Mouse (Mus musculus) limb, embryonic 15.5 days (tissue): ENCODE measurements around the gene Ryr3. TPM values are rescaled to one million over a fixed set of nuclear protein-coding genes. Genes with fewer than 3 reads are reported as not detected.

Experiments used
- ATAC-seq: fragments of 200-750 bp; cut with Nextera tagmentation; 2 replicates; pipeline ENCODE4 v1.8.0; 2017; ENCODE audit warnings: low read depth, moderate TSS enrichment; ENCODE audit not compliant: insufficient number of reproducible peaks, low FRiP score, low TSS enrichment
- H3K27ac ChIP-seq: fragments of 300-500 bp; sonication (generic); 2 replicates; pipeline ENCODE4 v1.5.1; 2015; ENCODE audit warnings: moderate library complexity, mild to moderate bottlenecking, inconsistent platforms
- H3K27me3 ChIP-seq: fragments of 300-500 bp; sonication (generic); 2 replicates; pipeline ENCODE4 v1.6.1; 2015; ENCODE audit warnings: inconsistent platforms
- H3K36me3 ChIP-seq: fragments of 300-500 bp; sonication (generic); 2 replicates; pipeline ENCODE4 v1.6.1; 2015; ENCODE audit warnings: inconsistent platforms
- H3K4me1 ChIP-seq: fragments of 300-500 bp; sonication (generic); 2 replicates; pipeline ENCODE4 v1.6.1; 2015; ENCODE audit warnings: inconsistent platforms
- H3K4me2 ChIP-seq: fragments of 300-500 bp; sonication (generic); 2 replicates; pipeline ENCODE4 v1.6.1; 2015; ENCODE audit warnings: mild to moderate bottlenecking, inconsistent platforms
- H3K4me3 ChIP-seq: fragments of 300-500 bp; sonication (generic); 2 replicates; pipeline ENCODE4 v1.5.1; 2015; ENCODE audit warnings: mild to moderate bottlenecking, inconsistent platforms
- H3K9ac ChIP-seq: fragments of 300-500 bp; sonication (generic); 2 replicates; pipeline ENCODE4 v1.6.1; 2015; ENCODE audit warnings: inconsistent platforms
- H3K9me3 ChIP-seq: fragments of 300-500 bp; sonication (generic); 2 replicates; pipeline ENCODE4 v1.6.1; 2016; ENCODE audit warnings: inconsistent platforms
- WGBS: fragments of 180-500 bp; shearing (Covaris S2); methylation state at CpG from one replicate; pipeline ENCODE4 v1.1.7; 2015; 5-methylcytosine and 5-hydroxymethylcytosine counted together
- polyA plus RNA-seq: library from polyadenylated mRNA; unstranded; fragments of >200 nt; fragmentation: Nextera tagmentation; extraction: Ambion mirVana; gene quantifications from 2 replicates; pipeline ENCODE4 v1.2.1, GENCODE M21; 2015

Ryr3 gene
- polyA plus RNA-seq, 1 experiment from 2014 or later = 0.68 TPM

GRCm38 (mm10) chr2:112815960-112816359 lies 400.9 kb downstream of the Ryr3 start:
- Histone ChIP-seq H3K36me3 (no peaks in the 10 kb centered on the region), H3K4me1 (no peaks in the 10 kb centered on the region), H3K4me2 (no peak overlapping the region), H3K9ac (no peak overlapping the region), H3K27ac (no peak overlapping the region), H3K9me3 (no peaks in the 10 kb centered on the region), H3K4me3 (no peak overlapping the region), H3K27me3 (no peaks in the 10 kb centered on the region)
- no peak for ATAC-seq
- WGBS = 49% methylated on average over 3 of the region's 3 CpGs

- Histone ChIP-seq H3K4me2 (no peak overlapping the region), H3K27ac (no peak overlapping the region), H3K4me1 (no peaks in the 10 kb centered on the region), H3K36me3 (no peaks in the 10 kb centered on the region), H3K4me3 (no peak overlapping the region), H3K9ac (no peak overlapping the region), H3K27me3 (no peaks in the 10 kb centered on the region), H3K9me3 (no peaks in the 10 kb centered on the region)
- 69% methylated on average over 5 of the region's 5 CpGs for WGBS
- ATAC-seq = no peak
Measured at GRCm38 (mm10) chr2:112812637-112813402, 404.1 kb downstream of the Ryr3 start.

GRCm38 (mm10) chr2:112806015-112806414 lies 410.9 kb downstream of the Ryr3 start:
- no peak for ATAC-seq
- H3K9ac ChIP-seq = no peak overlapping the region
- H3K27me3 ChIP-seq = no peaks in the 10 kb centered on the region
- H3K9me3 ChIP-seq = no peaks in the 10 kb centered on the region
- no peak overlapping the region for H3K27ac ChIP-seq
- no peak overlapping the region for H3K4me3 ChIP-seq
- no peaks in the 10 kb centered on the region for H3K36me3 ChIP-seq
- no peaks in the 10 kb centered on the region for H3K4me1 ChIP-seq
- no peak overlapping the region for H3K4me2 ChIP-seq
- WGBS = 60% methylated on average over 2 of the region's 2 CpGs

- WGBS = 8% methylated on average over 8 of the region's 8 CpGs
- H3K9me3 ChIP-seq = no peaks in the 10 kb centered on the region
- H3K36me3 ChIP-seq = no peaks in the 10 kb centered on the region
- no peak overlapping the region for H3K9ac ChIP-seq
- H3K4me2 ChIP-seq = no peak overlapping the region
- H3K4me3 ChIP-seq = no peak overlapping the region
- no peaks in the 10 kb centered on the region for H3K4me1 ChIP-seq
- H3K27me3 ChIP-seq = no peaks in the 10 kb centered on the region
- H3K27ac ChIP-seq = no peak overlapping the region
- no peak for ATAC-seq
Measured at GRCm38 (mm10) chr2:112799995-112800353, 416.9 kb downstream of the Ryr3 start.

- Histone ChIP-seq H3K27ac (no peak overlapping the region), H3K9me3 (no peaks in the 10 kb centered on the region), H3K4me1 (no peaks in the 10 kb centered on the region), H3K36me3 (no peaks in the 10 kb centered on the region), H3K4me2 (no peak overlapping the region), H3K9ac (no peak overlapping the region), H3K4me3 (no peak overlapping the region), H3K27me3 (no peaks in the 10 kb centered on the region)
- 84% methylated on average over 7 of the region's 7 CpGs for WGBS
- no peak for ATAC-seq
Measured at GRCm38 (mm10) chr2:112799351-112799994, 417.4 kb downstream of the Ryr3 start.

- 33% methylated on average over 2 of the region's 2 CpGs for WGBS
Measured at GRCm38 (mm10) chr2:112781631-112782030, 435.3 kb downstream of the Ryr3 start.

GRCm38 (mm10) chr2:112774762-112775161 lies 442.1 kb downstream of the Ryr3 start:
- 27% methylated on average over 6 of the region's 6 CpGs for WGBS
- Histone ChIP-seq H3K9me3 (no peaks in the 10 kb centered on the region), H3K4me3 (no peak overlapping the region), H3K9ac (no peak overlapping the region), H3K4me1 (no peaks in the 10 kb centered on the region), H3K27me3 (no peaks in the 10 kb centered on the region), H3K27ac (no peak overlapping the region), H3K36me3 (no peaks in the 10 kb centered on the region), H3K4me2 (no peak overlapping the region)
- no peak for ATAC-seq

More at GRCm38 (mm10) chr2:112781631-112782030, 435.3 kb downstream of the Ryr3 start:
- Histone ChIP-seq H3K4me2 (no peak overlapping the region), H3K4me3 (no peak overlapping the region), H3K36me3 (no peaks in the 10 kb centered on the region), H3K9me3 (no peaks in the 10 kb centered on the region), H3K9ac (no peak overlapping the region), H3K4me1 (no peaks in the 10 kb centered on the region), H3K27ac (no peak overlapping the region), H3K27me3 (no peaks in the 10 kb centered on the region)
- no peak for ATAC-seq

GRCm38 (mm10) chr2:112767665-112768064 lies 449.2 kb downstream of the Ryr3 start:
- no peak overlapping the region for H3K4me3 ChIP-seq
- no peaks in the 10 kb centered on the region for H3K27me3 ChIP-seq
- ATAC-seq = no peak
- H3K9me3 ChIP-seq = no peaks in the 10 kb centered on the region
- H3K4me1 ChIP-seq = no peaks in the 10 kb centered on the region
- no peak overlapping the region for H3K4me2 ChIP-seq
- H3K36me3 ChIP-seq = no peaks in the 10 kb centered on the region
- no peak overlapping the region for H3K27ac ChIP-seq
- no peak overlapping the region for H3K9ac ChIP-seq
- 64% methylated on average over 5 of the region's 5 CpGs for WGBS

GRCm38 (mm10) chr2:112765046-112765445 lies 451.9 kb downstream of the Ryr3 start:
- Histone ChIP-seq H3K27ac (no peak overlapping the region), H3K36me3 (no peaks in the 10 kb centered on the region), H3K4me3 (no peak overlapping the region), H3K4me1 (no peaks in the 10 kb centered on the region), H3K9ac (no peak overlapping the region), H3K27me3 (no peaks in the 10 kb centered on the region), H3K4me2 (no peak overlapping the region), H3K9me3 (no peaks in the 10 kb centered on the region)
- no peak for ATAC-seq
- 48% methylated on average over 5 of the region's 5 CpGs for WGBS

GRCm38 (mm10) chr2:112764274-112764673 lies 452.6 kb downstream of the Ryr3 start:
- Histone ChIP-seq H3K36me3 (no peaks in the 10 kb centered on the region), H3K27me3 (no peaks in the 10 kb centered on the region), H3K4me3 (no peak overlapping the region), H3K9me3 (no peaks in the 10 kb centered on the region), H3K4me2 (no peak overlapping the region), H3K4me1 (no peaks in the 10 kb centered on the region), H3K27ac (no peak overlapping the region), H3K9ac (no peak overlapping the region)
- 69% methylated on average over 5 of the region's 5 CpGs for WGBS
- ATAC-seq = no peak

GRCm38 (mm10) chr2:112762006-112762405 lies 454.9 kb downstream of the Ryr3 start:
- Histone ChIP-seq H3K9me3 (no peaks in the 10 kb centered on the region), H3K27me3 (no peaks in the 10 kb centered on the region)
- 73% methylated on average over 2 of the region's 2 CpGs for WGBS

GRCm38 (mm10) chr2:112761196-112761913 lies 455.5 kb downstream of the Ryr3 start:
- 77% methylated on average over 6 of the region's 6 CpGs for WGBS
- no peak for ATAC-seq
- Histone ChIP-seq H3K4me1 (no peaks in the 10 kb centered on the region), H3K36me3 (no peaks in the 10 kb centered on the region), H3K9ac (no peak overlapping the region), H3K4me2 (no peak overlapping the region), H3K4me3 (no peak overlapping the region), H3K9me3 (no peaks in the 10 kb centered on the region), H3K27ac (no peak overlapping the region), H3K27me3 (no peaks in the 10 kb centered on the region)

More at GRCm38 (mm10) chr2:112762006-112762405, 454.9 kb downstream of the Ryr3 start:
- Histone ChIP-seq H3K27ac (no peak overlapping the region), H3K4me2 (no peak overlapping the region), H3K4me1 (no peaks in the 10 kb centered on the region), H3K9ac (no peak overlapping the region), H3K4me3 (no peak overlapping the region), H3K36me3 (no peaks in the 10 kb centered on the region)
- no peak for ATAC-seq
